8 mouse cellular contexts compared by ENCODE assay signal in the genomic region with DNA sequence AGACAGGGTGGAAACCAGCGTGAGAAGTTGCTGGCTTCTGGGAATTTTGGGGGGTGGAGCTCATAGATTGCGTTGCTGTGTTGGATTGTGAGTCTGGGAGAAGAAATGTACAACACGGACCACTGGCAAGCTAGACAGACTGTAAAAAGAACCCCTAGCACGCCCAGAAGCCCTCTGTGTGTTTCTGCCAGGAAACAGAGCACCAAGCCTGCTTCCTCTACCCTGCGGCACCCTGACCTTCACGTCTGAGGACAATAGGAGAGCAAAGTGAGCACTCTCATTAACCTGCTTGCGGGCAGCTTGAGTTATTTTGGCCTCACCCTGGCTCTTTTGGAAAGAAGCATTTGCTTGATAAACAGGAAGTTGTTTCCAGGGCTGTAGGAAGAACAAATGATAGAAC.
DNase-seq lines count a peak whose midpoint lies in the region; ATAC-seq lines count a peak whose summit lies in the region.

No protein-coding gene starts in this region.

- peaks cover 48% of the 10 kb centered on the region for H3K4me1 ChIP-seq in heart, embryonic 15.5 days (replicated peaks)

- no peak overlapping the region for H3K9ac ChIP-seq in heart, embryonic 15.5 days

- no peaks in the 10 kb centered on the region for H3K9me3 ChIP-seq in heart, embryonic 15.5 days (replicated peaks)

- DNase-seq in 416B (ENCODE audit: low read depth) (peak; percentile 77), R1 (ENCODE audit: low read depth, low spot score) (peak; percentile 81)
- peak; percentile 54 to 64 for DNase-seq in kidney, postnatal 36 days
- DNase-seq in ovary, adult 18-20 months (ENCODE audit: low spot score): no peak
- no peak for DNase-seq in gastrocnemius, postnatal 25 days
- DNase-seq in retina, postnatal 1 day: no peak
- DNase-seq in right cerebral cortex, postnatal 36 days (ENCODE audit: low spot score in 2 of 2): no peak

- peak overlapping the region; percentile 66 for H3K27ac ChIP-seq in heart, embryonic 15.5 days

- H3K4me3 ChIP-seq in heart, embryonic 15.5 days: no peak overlapping the region

- 35% methylated on average over 7 of the region's 7 CpGs for WGBS in heart, embryonic 15.5 days

- H3K4me2 ChIP-seq in heart, embryonic 15.5 days: no peak overlapping the region

- no peaks in the 10 kb centered on the region for H3K27me3 ChIP-seq in heart, embryonic 15.5 days

- no peak; the same call in 1 of the 2 replicates for ATAC-seq in heart, embryonic 15.5 days (replicated peaks; ENCODE audit: insufficient number of reproducible peaks, insufficient read depth, low FRiP score, low read depth)

- 0 out of 2 replicates have a peak, but pooled peaks cover 4% of the 10 kb centered on the region for H3K36me3 ChIP-seq in heart, embryonic 15.5 days

Comparison
In these comparisons a context has a peak if more than half of its experiments do, and no peak if none do; other contexts are left out.
1. DNase-seq: peak in 416B (single experiment), R1 (single experiment) and kidney, postnatal 36 days (2 of 2); none in ovary, adult 18-20 months (single experiment), gastrocnemius, postnatal 25 days (single experiment), retina, postnatal 1 day (single experiment) and right cerebral cortex, postnatal 36 days (0 of 2).